Mouse (Mus musculus) hindbrain, embryonic 11.5 days (tissue): Measurements from ENCODE around the gene Brinp3. TPM values are rescaled to one million over a fixed set of nuclear protein-coding genes. Genes with fewer than 3 reads are reported as not detected.

ENCODE experiments used
- ATAC-seq: fragments of 200-750 bp; cut with Nextera tagmentation; 2 replicates; pipeline ENCODE4 v1.8.0; 2017; ENCODE audit warnings: mild to moderate bottlenecking, moderate TSS enrichment, moderate library complexity; ENCODE audit not compliant: low FRiP score
- DNase-seq: peaks from one replicate; pipeline ENCODE4 v3.0.0-alpha.2; 2015; ENCODE audit warnings: low spot score
- H3K27ac ChIP-seq: fragments of 300-500 bp; sonication (generic); 2 replicates; pipeline ENCODE4 v1.5.1; 2014; ENCODE audit warnings: mild to moderate bottlenecking, low read depth, low read length
- H3K27me3 ChIP-seq: fragments of 300-500 bp; sonication (generic); 2 replicates; pipeline ENCODE4 v1.6.1; 2014; ENCODE audit warnings: mild to moderate bottlenecking, low read length, moderate library complexity, mixed read lengths; ENCODE audit not compliant: control insufficient read depth, insufficient read depth
- H3K36me3 ChIP-seq: fragments of 300-500 bp; sonication (generic); 2 replicates; pipeline ENCODE4 v1.6.1; 2014; ENCODE audit warnings: mild to moderate bottlenecking, low read length, moderate library complexity, mixed read lengths; ENCODE audit not compliant: control insufficient read depth, insufficient read depth
- H3K4me1 ChIP-seq: fragments of 300-500 bp; sonication (generic); replicated peaks from 2 replicates; pipeline ENCODE4 v1.6.1; 2014; ENCODE audit warnings: low read length, mixed read lengths; ENCODE audit not compliant: control insufficient read depth, insufficient read depth
- H3K4me2 ChIP-seq: fragments of 300-500 bp; sonication (generic); replicated peaks from 2 replicates; pipeline ENCODE4 v1.6.1; 2014; ENCODE audit warnings: mild to moderate bottlenecking, low read depth, low read length
- H3K4me3 ChIP-seq: fragments of 300-500 bp; sonication (generic); 2 replicates; pipeline ENCODE4 v1.5.1; 2014; ENCODE audit warnings: low read depth, low read length
- H3K9ac ChIP-seq: fragments of 300-500 bp; sonication (generic); 2 replicates; pipeline ENCODE4 v1.6.1; 2014; ENCODE audit warnings: low read depth, low read length
- H3K9me3 ChIP-seq: fragments of 300-500 bp; sonication (generic); 2 replicates; pipeline ENCODE4 v1.6.1; 2016; ENCODE audit warnings: low read length; ENCODE audit not compliant: control insufficient read depth
- WGBS: fragments of 180-500 bp; shearing (Covaris S2); extraction: QIAGEN DNeasy Blood & Tissue Kit; methylation state at CpG from one replicate; pipeline ENCODE4 v1.1.7; 2014; 5-methylcytosine and 5-hydroxymethylcytosine counted together
- polyA plus RNA-seq: library from polyadenylated mRNA; unstranded; fragments of >200 nt; fragmentation: Nextera tagmentation; extraction: Ambion mirVana; gene quantifications from 2 replicates; pipeline ENCODE4 v1.2.1, GENCODE M21; 2014

The Brinp3 gene
- polyA plus RNA-seq, 1 experiment from 2014 or later, result 0.97 TPM

DNA sequence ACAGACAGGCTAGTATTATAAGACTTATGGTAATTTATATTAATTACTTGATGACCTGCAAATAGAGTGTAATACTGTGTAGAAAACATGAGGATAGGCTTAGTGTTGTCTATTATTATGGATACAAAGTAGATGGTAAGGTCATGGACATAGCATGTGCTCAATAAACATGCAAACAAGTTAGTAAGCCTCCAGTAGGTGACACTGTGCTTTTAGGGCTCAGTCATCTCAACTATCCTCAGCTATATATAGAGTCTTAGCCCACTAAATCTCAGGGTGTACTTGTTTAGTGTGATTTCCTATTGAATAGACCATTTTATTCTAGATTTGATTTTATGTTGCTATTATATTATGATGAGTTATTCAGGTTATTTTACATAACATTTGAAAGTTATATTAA, 34.0 kb downstream of the Brinp3 start:
- Histone ChIP-seq H3K27ac (no peak overlapping the region), H3K9me3 (no peaks in the 10 kb centered on the region), H3K4me3 (no peak overlapping the region), H3K27me3 (no peaks in the 10 kb centered on the region), H3K4me2 (no peak overlapping the region), H3K9ac (no peak overlapping the region), H3K4me1 (no peaks in the 10 kb centered on the region), H3K36me3 (no peaks in the 10 kb centered on the region)
- DNase-seq (no peak), ATAC-seq (no peak)

GRCm38 (mm10) chr1:146546847-146547428, 52.4 kb downstream of the Brinp3 start:
- H3K27me3 ChIP-seq, result no peaks in the 10 kb centered on the region
- H3K4me2 ChIP-seq, result no peak overlapping the region
- H3K36me3 ChIP-seq, result no peaks in the 10 kb centered on the region
- WGBS, result 84% methylated on average over 2 of the region's 2 CpGs
- no peak overlapping the region for H3K27ac ChIP-seq
- H3K4me1 ChIP-seq, result no peaks in the 10 kb centered on the region
- DNase-seq (no peak), ATAC-seq (no peak)
- no peak overlapping the region for H3K9ac ChIP-seq
- no peak overlapping the region for H3K4me3 ChIP-seq
- no peaks in the 10 kb centered on the region for H3K9me3 ChIP-seq

GRCm38 (mm10) chr1:146556982-146557381, 62.4 kb downstream of the Brinp3 start:
- H3K4me1 ChIP-seq, result no peaks in the 10 kb centered on the region
- H3K36me3 ChIP-seq, result no peaks in the 10 kb centered on the region
- ATAC-seq (no peak), DNase-seq (no peak)
- no peak overlapping the region for H3K9ac ChIP-seq
- no peaks in the 10 kb centered on the region for H3K27me3 ChIP-seq
- H3K4me3 ChIP-seq, result no peak overlapping the region
- no peaks in the 10 kb centered on the region for H3K9me3 ChIP-seq
- no peak overlapping the region for H3K4me2 ChIP-seq
- no peak overlapping the region for H3K27ac ChIP-seq

DNA sequence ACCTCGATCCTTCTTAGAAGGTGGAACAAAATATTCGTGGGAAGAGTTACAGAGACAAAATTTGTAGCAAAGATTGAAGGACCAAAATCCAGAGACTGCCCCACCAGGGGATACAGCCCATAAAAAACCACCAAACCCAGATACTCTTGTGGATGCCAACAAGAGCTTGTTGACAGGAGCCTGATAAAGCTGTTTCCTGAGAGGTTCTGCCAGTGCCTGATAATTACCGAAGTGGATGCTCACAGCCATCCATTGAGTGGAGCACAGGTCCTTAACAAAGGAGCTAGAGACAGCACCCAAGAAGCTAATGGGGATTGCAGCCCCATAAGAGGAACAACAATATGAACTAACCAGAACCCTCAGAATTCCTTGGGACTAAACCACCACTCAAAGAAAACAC, 67.6 kb downstream of the Brinp3 start:
- no peak for DNase-seq
- WGBS, result 87% methylated on average over 3 of the region's 3 CpGs

GRCm38 (mm10) chr1:146584181-146584580, 89.6 kb downstream of the Brinp3 start:
- H3K4me3 ChIP-seq, result no peak overlapping the region
- no peaks in the 10 kb centered on the region for H3K4me1 ChIP-seq
- H3K27ac ChIP-seq, result no peak overlapping the region
- WGBS, result 72% methylated on average over 7 of the region's 7 CpGs
- no peak overlapping the region for H3K9ac ChIP-seq
- no peaks in the 10 kb centered on the region for H3K36me3 ChIP-seq
- no peak overlapping the region for H3K4me2 ChIP-seq
- DNase-seq (no peak), ATAC-seq (no peak)
- H3K9me3 ChIP-seq, result no peaks in the 10 kb centered on the region
- H3K27me3 ChIP-seq, result no peaks in the 10 kb centered on the region

More for the DNA sequence above, 67.6 kb downstream of the Brinp3 start:
- H3K36me3 ChIP-seq, result no peaks in the 10 kb centered on the region
- no peak overlapping the region for H3K27ac ChIP-seq
- no peak overlapping the region for H3K4me2 ChIP-seq
- no peaks in the 10 kb centered on the region for H3K9me3 ChIP-seq
- ATAC-seq, result no peak
- no peaks in the 10 kb centered on the region for H3K4me1 ChIP-seq
- H3K27me3 ChIP-seq, result no peaks in the 10 kb centered on the region
- H3K9ac ChIP-seq, result no peak overlapping the region
- no peak overlapping the region for H3K4me3 ChIP-seq

DNA sequence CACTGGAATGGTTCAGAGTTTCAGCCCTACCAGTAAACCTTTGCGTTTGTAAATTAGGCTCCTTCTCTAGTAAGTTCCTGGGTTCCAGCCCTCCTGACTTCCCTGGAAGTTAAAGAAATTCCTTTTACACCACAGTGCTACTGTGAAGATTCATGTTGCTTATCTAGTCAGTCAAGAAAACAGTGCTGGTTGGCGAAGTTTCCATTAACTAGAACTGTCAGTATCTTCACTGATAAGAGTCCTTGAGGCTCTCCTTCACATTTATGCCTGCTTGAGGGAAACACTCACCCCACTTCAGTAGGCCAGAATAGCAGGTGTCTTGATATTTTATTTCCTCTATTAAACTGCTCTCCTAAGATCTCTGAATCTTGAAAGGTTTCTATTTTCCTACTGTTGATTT, 138.3 kb downstream of the Brinp3 start:
- H3K4me1 ChIP-seq, result no peaks in the 10 kb centered on the region
- H3K27ac ChIP-seq, result no peak overlapping the region
- no peaks in the 10 kb centered on the region for H3K36me3 ChIP-seq
- 66% methylated on average over 2 of the region's 2 CpGs for WGBS
- ATAC-seq (no peak), DNase-seq (no peak)
- no peak overlapping the region for H3K4me3 ChIP-seq
- no peak overlapping the region for H3K4me2 ChIP-seq
- H3K9ac ChIP-seq, result no peak overlapping the region
- no peaks in the 10 kb centered on the region for H3K27me3 ChIP-seq
- H3K9me3 ChIP-seq, result no peaks in the 10 kb centered on the region

DNA sequence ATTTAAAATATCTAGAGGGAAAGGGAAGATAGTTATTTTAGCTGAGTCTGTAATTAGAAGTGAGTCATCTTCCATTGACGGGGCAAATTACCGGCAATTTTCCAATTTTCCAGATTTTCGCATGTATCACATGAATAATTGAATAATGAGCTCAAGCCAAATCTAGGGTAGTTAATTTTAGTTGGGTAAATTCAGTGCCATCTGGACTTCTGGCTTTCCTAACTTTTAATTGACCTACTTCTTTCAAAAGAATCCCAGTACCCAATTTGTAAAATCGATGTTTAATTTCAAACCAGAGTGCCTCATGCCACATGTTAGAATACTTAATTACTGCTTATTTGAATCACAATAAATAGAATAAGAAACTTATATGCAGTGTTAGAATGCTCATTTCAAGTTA, 162.7 kb downstream of the Brinp3 start:
- DNase-seq, result no peak
- Histone ChIP-seq H3K27me3 (no peaks in the 10 kb centered on the region), H3K36me3 (no peaks in the 10 kb centered on the region), H3K27ac (no peak overlapping the region), H3K9me3 (no peaks in the 10 kb centered on the region), H3K4me2 (no peak overlapping the region), H3K9ac (no peak overlapping the region), H3K4me3 (no peak overlapping the region), H3K4me1 (no peaks in the 10 kb centered on the region)
- ATAC-seq, result no peak
- 84% methylated on average over 4 of the region's 4 CpGs for WGBS

DNA sequence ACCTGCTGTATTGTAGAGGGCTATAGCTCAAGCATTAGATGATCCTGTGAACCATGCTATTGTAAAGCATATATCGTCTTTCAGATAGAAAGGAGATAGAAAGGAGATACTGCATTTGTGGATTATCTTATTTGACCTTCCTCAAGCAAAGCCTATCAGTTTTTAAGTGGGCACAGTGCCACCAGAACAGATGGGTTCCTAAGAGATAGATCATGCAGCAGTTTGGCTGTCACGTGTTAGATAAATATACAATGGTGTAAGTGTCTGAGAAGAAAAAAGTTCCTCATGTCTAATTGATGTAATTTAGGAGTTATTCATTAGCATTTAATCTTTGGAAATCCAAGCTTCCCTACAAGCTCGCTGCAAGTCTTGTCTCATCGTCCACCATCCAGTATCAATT, 206.2 kb downstream of the Brinp3 start:
- Histone ChIP-seq H3K27ac (no peak overlapping the region), H3K9me3 (no peaks in the 10 kb centered on the region), H3K4me1 (no peaks in the 10 kb centered on the region), H3K36me3 (no peaks in the 10 kb centered on the region), H3K27me3 (no peaks in the 10 kb centered on the region), H3K4me3 (no peak overlapping the region), H3K9ac (no peak overlapping the region), H3K4me2 (no peak overlapping the region)
- ATAC-seq (no peak), DNase-seq (no peak)
- 83% methylated on average over 4 of the region's 4 CpGs for WGBS

DNA sequence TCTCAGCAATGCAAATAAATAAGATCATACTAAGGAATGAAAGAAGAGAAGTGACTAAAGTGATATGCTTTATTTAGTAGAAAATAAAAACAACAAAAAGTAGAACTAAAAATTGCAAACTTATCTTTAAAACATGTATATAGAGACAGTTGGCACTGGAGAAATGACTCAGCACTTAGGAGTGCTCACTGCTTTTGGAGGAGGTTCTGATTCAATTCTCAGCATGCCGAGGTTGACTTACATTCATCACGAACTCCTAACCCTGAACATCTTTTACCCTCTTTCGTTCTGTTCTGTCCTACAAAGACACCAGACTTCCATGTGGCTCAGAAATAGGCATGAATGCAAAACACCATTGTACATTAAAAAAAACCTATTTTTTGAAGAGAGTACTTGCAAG, 225.0 kb downstream of the Brinp3 start:
- Histone ChIP-seq H3K27ac (no peak overlapping the region), H3K27me3 (no peaks in the 10 kb centered on the region), H3K36me3 (no peaks in the 10 kb centered on the region), H3K9me3 (no peaks in the 10 kb centered on the region), H3K4me3 (no peak overlapping the region), H3K4me2 (no peak overlapping the region), H3K4me1 (no peaks in the 10 kb centered on the region), H3K9ac (no peak overlapping the region)
- 66% methylated on average over 3 of the region's 3 CpGs for WGBS
- DNase-seq, result no peak
- no peak for ATAC-seq
